Comparison of ENCODE assay signal across 10 mouse cellular contexts in the genomic region with DNA sequence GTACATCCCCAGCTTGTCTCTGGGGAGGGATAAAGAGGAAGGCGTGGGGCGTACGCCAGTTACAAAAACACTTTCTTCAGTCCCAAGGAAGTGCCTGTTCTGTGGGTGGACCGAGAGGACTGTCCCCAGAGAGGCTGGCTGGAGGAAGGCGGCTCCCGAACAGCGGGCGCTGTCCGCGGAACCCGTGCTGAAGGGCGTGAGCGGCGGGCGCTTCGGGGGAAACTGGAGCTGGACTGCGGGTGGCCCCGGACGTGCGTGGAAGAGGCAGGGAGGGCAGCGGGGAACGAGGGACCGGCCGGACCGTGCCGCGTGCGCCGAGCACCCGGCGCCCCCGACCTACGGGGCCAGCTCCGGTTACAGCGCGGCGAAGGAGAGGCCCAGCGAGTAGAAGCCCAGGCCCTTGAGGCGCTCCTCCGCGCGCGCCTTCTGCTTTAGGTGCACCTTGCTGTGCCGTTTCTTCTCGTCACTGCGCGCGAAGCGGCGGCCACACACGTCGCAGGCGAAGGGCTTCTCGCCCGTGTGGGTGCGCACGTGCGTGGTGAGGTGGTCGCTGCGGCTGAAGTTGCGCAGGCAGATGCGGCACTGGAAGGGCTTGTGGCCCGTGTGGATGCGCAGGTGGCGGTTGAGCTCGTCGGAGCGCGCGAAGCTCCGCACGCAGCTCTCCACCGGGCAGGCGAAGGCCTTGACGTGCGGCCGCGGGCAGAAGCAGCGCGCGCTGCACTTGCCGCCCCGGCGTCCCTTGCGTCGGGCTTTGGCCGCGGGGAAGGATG. TPM values are rescaled to one million over a fixed set of nuclear protein-coding genes. Genes with fewer than 3 reads are reported as not detected.
DNase-seq lines count a peak whose midpoint lies in the region; ATAC-seq and TF ChIP-seq lines count a peak whose summit lies in the region.
"Had no signal": no experiment of that assay in that cellular context is flagged by ENCODE, and none has a peak within 500 bp of the region (broad histone marks: within the 10 kb centered on the region; RNA-seq: fewer than 3 reads in every experiment).

No protein-coding gene starts in this region.

- intact Hi-C loops in left cerebral cortex, adult 2 months (cut with DNase I): loop anchor here (2.0 to 10.0 kb wide), 4 partner anchors 31 to 393 kb away; partner anchors contain the start of genes Alms1, Cct7, Nat8f4 and Pradc1

- no peaks in the 10 kb centered on the region for H3K36me3 ChIP-seq in megakaryocyte, embryonic 14.5 days (replicated peaks; ENCODE audit: low read length)
- H3K36me3 ChIP-seq in embryonic facial prominence, embryonic 15.5 days: no peaks in the 10 kb centered on the region

- H3K27ac ChIP-seq in embryonic facial prominence, embryonic 15.5 days (replicated peaks): no peak overlapping the region
- peak overlapping the region; percentile 87 for H3K27ac ChIP-seq in left cerebral cortex, adult 2 months

- no peak overlapping the region for H3K9ac ChIP-seq in embryonic facial prominence, embryonic 15.5 days

- H3K4me1 ChIP-seq in megakaryocyte, embryonic 14.5 days: peaks cover 31% of the 10 kb centered on the region
- H3K4me1 ChIP-seq in embryonic facial prominence, embryonic 15.5 days: peaks cover 29% of the 10 kb centered on the region

- peaks cover 5% of the 10 kb centered on the region; the same call in 1 of the 2 replicates for H3K9me3 ChIP-seq in megakaryocyte, embryonic 14.5 days
- no peaks in the 10 kb centered on the region for H3K9me3 ChIP-seq in embryonic facial prominence, embryonic 15.5 days (replicated peaks)

- H3K4me3 ChIP-seq in megakaryocyte, embryonic 14.5 days (replicated peaks): peak overlapping the region; percentile 64
- H3K4me3 ChIP-seq in embryonic facial prominence, embryonic 15.5 days (replicated peaks): peak overlapping the region; percentile 43
- peak overlapping the region; percentile 50 for H3K4me3 ChIP-seq in left cerebral cortex, adult 2 months

- TF ChIP-seq CTCF in left cerebral cortex, adult 2 months (IDR thresholded peaks at IDR 0.05): no peak

- H3K4me2 ChIP-seq in embryonic facial prominence, embryonic 15.5 days (replicated peaks): peak overlapping the region; percentile 65

- WGBS in embryonic facial prominence, embryonic 15.5 days: 1% methylated on average over 84 of the region's 88 CpGs

- ATAC-seq in megakaryocyte, adult 5-6 weeks (ENCODE audit: poor library complexity, severe bottlenecking): no peak
- ATAC-seq in embryonic facial prominence, embryonic 15.5 days (ENCODE audit: insufficient number of reproducible peaks, low FRiP score, low TSS enrichment, low read depth): no peak
- peak; percentile 13 to 67; a peak in 1 of 4 replicates for ATAC-seq in hematopoietic stem cell, adult 5-6 weeks (replicated peaks in 1 of 2; ENCODE audit: insufficient read depth in 1 of 2, low FRiP score in 2 of 2, low TSS enrichment in 1 of 2, low read depth in 1 of 2, poor library complexity in 2 of 2, severe bottlenecking in 2 of 2)
- ATAC-seq: Patski had no signal

- peak; percentile 35 to 40 for DNase-seq in left cerebral cortex, adult 2 months (ENCODE audit: extremely low spot score in 1 of 2, low spot score in 2 of 2)
- DNase-seq in lung, postnatal 36 days: peak; percentile 19
- DNase-seq in right cerebral cortex, adult 2 months (ENCODE audit: low spot score in 2 of 2): peak; percentile 34 to 46
- DNase-seq in thymus, adult 18-20 months: no peak

- peaks cover 94% of the 10 kb centered on the region for H3K27me3 ChIP-seq in megakaryocyte, embryonic 14.5 days (replicated peaks)
- H3K27me3 ChIP-seq in embryonic facial prominence, embryonic 15.5 days: peaks cover 89% of the 10 kb centered on the region

RNA-seq across cellular contexts. Expression of gene Egr4, which starts 1.9 kb away (rescaled TPM):
- polyA plus RNA-seq in megakaryocyte, embryonic 14.5 days (2012; ENCODE audit: insufficient read depth, low replicate concordance): 0.12 TPM in 1 of 2 replicates, not detected in the other
- total RNA-seq in megakaryocyte, adult 5-6 weeks (2015): not detected in 2 replicates
- total RNA-seq in megakaryocyte, adult 5-6 weeks (2017): not detected in 2 replicates
- not detected in 2 replicates for polyA plus RNA-seq in embryonic facial prominence, embryonic 15.5 days (2015; fragmentation: Nextera tagmentation; extraction: Ambion mirVana)
- total RNA-seq in hematopoietic stem cell, adult 5-6 weeks (2017): 0.10 TPM in 1 of 2 replicates, not detected in the other
- 10 to 100 TPM; 43.7 to 95.7 TPM for total RNA-seq in left cerebral cortex, adult 2 months (2021)
- polyA plus RNA-seq: gonadal fat pad, adult 2 months; Patski had no signal

RNA-seq across cellular contexts. Expression of gene Fbxo41, which starts 8.7 kb away (rescaled TPM):
- not detected in 2 replicates for polyA plus RNA-seq in megakaryocyte, embryonic 14.5 days (2012; ENCODE audit: insufficient read depth, low replicate concordance)
- not detected in 2 replicates for total RNA-seq in megakaryocyte, adult 5-6 weeks (2015)
- total RNA-seq in megakaryocyte, adult 5-6 weeks (2017): not detected in 2 replicates
- 0.26 and 0.33 TPM in 2 replicates for polyA plus RNA-seq in embryonic facial prominence, embryonic 15.5 days (2015; fragmentation: Nextera tagmentation; extraction: Ambion mirVana)
- total RNA-seq in hematopoietic stem cell, adult 5-6 weeks (2017): not detected in 2 replicates
- total RNA-seq in left cerebral cortex, adult 2 months (2021): 100 to 1,000 TPM; 101 to 102 TPM

RNA-seq across cellular contexts. Expression of gene Pradc1, which starts 59.7 kb away (rescaled TPM):
- 18.8 TPM in 1 of 2 replicates, not detected in the other for polyA plus RNA-seq in megakaryocyte, embryonic 14.5 days (2012; ENCODE audit: insufficient read depth, low replicate concordance)
- total RNA-seq in megakaryocyte, adult 5-6 weeks (2015): 24.3 and 26.6 TPM in 2 replicates
- total RNA-seq in megakaryocyte, adult 5-6 weeks (2017): 7.2 and 8.7 TPM in 2 replicates
- 38.0 and 42.4 TPM in 2 replicates for polyA plus RNA-seq in embryonic facial prominence, embryonic 15.5 days (2015; fragmentation: Nextera tagmentation; extraction: Ambion mirVana)
- total RNA-seq in hematopoietic stem cell, adult 5-6 weeks (2017): 9.3 and 10.7 TPM in 2 replicates
- 10 to 100 TPM; 25.3 to 26.0 TPM for total RNA-seq in left cerebral cortex, adult 2 months (2021)

Comparison
In these comparisons a context has a peak if more than half of its experiments do, and no peak if none do; other contexts are left out.
1. ATAC-seq: peak in hematopoietic stem cell, adult 5-6 weeks (2 of 2); none in megakaryocyte, adult 5-6 weeks (single experiment) and embryonic facial prominence, embryonic 15.5 days (single experiment).
2. DNase-seq: peak in left cerebral cortex, adult 2 months (2 of 2), lung, postnatal 36 days (single experiment) and right cerebral cortex, adult 2 months (2 of 2); none in thymus, adult 18-20 months (0 of 2).
3. RNA of gene Egr4, which starts 1.9 kb away (total RNA-seq): 43.7 to 95.7 TPM in left cerebral cortex, adult 2 months; 0.10 TPM in hematopoietic stem cell, adult 5-6 weeks and not detected in megakaryocyte, adult 5-6 weeks; every median in the first group is over 10 times any median in the second.
4. RNA of gene Fbxo41, which starts 8.7 kb away (total RNA-seq): 101 to 102 TPM in left cerebral cortex, adult 2 months; not detected in megakaryocyte, adult 5-6 weeks and not detected in hematopoietic stem cell, adult 5-6 weeks; every median in the first group is over 100 times any median in the second.
5. Peak in every context shown above with its lines, with median percentiles within 50 percentile points of each other: H3K4me3 ChIP-seq.